In genomic region chr10:79707162-79707561, GRCm38 (mm10) we compare ENCODE assay signal across 10 mouse cellular contexts. TPM values are rescaled to one million over a fixed set of nuclear protein-coding genes. Genes with fewer than 3 reads are reported as not detected.
A peak's percentile ranks its signal among the peaks of the same experiment; 100 is the strongest.
DNase-seq lines count a peak whose midpoint lies in the region; ATAC-seq and TF ChIP-seq lines count a peak whose summit lies in the region.
"Had no signal": no experiment of that assay in that cellular context is flagged by ENCODE, and none has a peak within 500 bp of the region (broad histone marks: within the 10 kb centered on the region; RNA-seq: fewer than 3 reads in every experiment).

No protein-coding gene starts in this region.

- TF ChIP-seq CTCF in bone marrow, adult 2 months (IDR thresholded peaks at IDR 0.05; ENCODE audit: control insufficient read depth, insufficient read depth, low read length): no peak

- H3K36me3 ChIP-seq in heart, embryonic 11.5 days (ENCODE audit: control insufficient read depth, insufficient read depth, low read length): peaks cover 29% of the 10 kb centered on the region
- H3K36me3 ChIP-seq in forebrain, embryonic 12.5 days (replicated peaks): peaks cover 49% of the 10 kb centered on the region
- H3K36me3 ChIP-seq in liver, embryonic 16.5 days (ENCODE audit: control insufficient read depth, insufficient read depth): peaks cover 52% of the 10 kb centered on the region

- no peak for TF ChIP-seq POLR2A in bone marrow, adult 2 months (IDR thresholded peaks at IDR 0.05; ENCODE audit: borderline replicate concordance, control insufficient read depth, low read depth, low read length)

- H3K27ac ChIP-seq in heart, embryonic 11.5 days (ENCODE audit: low read depth, low read length): peak overlapping the region; percentile 7; the same call in 1 of the 2 replicates
- no peak overlapping the region; the same call in 1 of the 2 replicates for H3K27ac ChIP-seq in bone marrow, adult 2 months (ENCODE audit: control insufficient read depth, insufficient read depth, low read depth, low read length, poor library complexity)
- H3K27ac ChIP-seq in forebrain, embryonic 12.5 days: no peak overlapping the region
- peak overlapping the region; percentile 96 for H3K27ac ChIP-seq in liver, embryonic 16.5 days (ENCODE audit: low read length)

- peak overlapping the region; percentile 79 for H3K4me2 ChIP-seq in heart, embryonic 11.5 days
- H3K4me2 ChIP-seq in forebrain, embryonic 12.5 days: 0 out of 2 replicates have a peak overlapping the region, but pooled peaks have one; percentile 2
- H3K4me2 ChIP-seq in liver, embryonic 16.5 days (ENCODE audit: low read depth, low read length): peak overlapping the region; percentile 92

- DNase-seq in heart, adult 9 months (ENCODE audit: low spot score in 2 of 2): no peak
- DNase-seq in Muller cell, postnatal 12 days (ENCODE audit: inconsistent ontology term): no peak
- DNase-seq in adrenal gland, adult 2 months: no peak
- DNase-seq: kidney, adult 9 months had no signal

- 63% methylated on average over 1 of the region's 1 CpGs for WGBS in heart, embryonic 11.5 days (ENCODE audit: insufficient replicate concordance)
- 97% methylated on average over 1 of the region's 1 CpGs for WGBS in bone marrow, adult 2 months
- 79% methylated on average over 1 of the region's 1 CpGs for WGBS in forebrain, embryonic 12.5 days
- 65% methylated on average over 1 of the region's 1 CpGs for WGBS in liver, embryonic 16.5 days (ENCODE audit: insufficient replicate concordance)

- no peaks in the 10 kb centered on the region for H3K9me3 ChIP-seq in heart, embryonic 11.5 days (replicated peaks; ENCODE audit: control insufficient read depth, low read length)
- H3K9me3 ChIP-seq in forebrain, embryonic 12.5 days: no peaks in the 10 kb centered on the region
- H3K9me3 ChIP-seq in liver, embryonic 16.5 days (replicated peaks; ENCODE audit: control insufficient read depth, low read length): no peaks in the 10 kb centered on the region

- peak overlapping the region; percentile 91; the same call in 1 of the 2 replicates for H3K4me3 ChIP-seq in heart, embryonic 11.5 days (ENCODE audit: low read depth, low read length)
- H3K4me3 ChIP-seq in bone marrow, adult 2 months (replicated peaks; ENCODE audit: control insufficient read depth, low read depth, low read length): peak overlapping the region; percentile 63
- peak overlapping the region; percentile 10; the same call in 1 of the 2 replicates for H3K4me3 ChIP-seq in forebrain, embryonic 12.5 days (replicated peaks)
- peak overlapping the region; percentile 76 for H3K4me3 ChIP-seq in liver, embryonic 16.5 days (ENCODE audit: low read depth, low read length)

- H3K4me1 ChIP-seq in heart, embryonic 11.5 days (ENCODE audit: control insufficient read depth, insufficient read depth, low read length): peaks cover 54% of the 10 kb centered on the region
- peaks cover 2% of the 10 kb centered on the region; the same call in 1 of the 2 replicates for H3K4me1 ChIP-seq in bone marrow, adult 2 months (ENCODE audit: control insufficient read depth, insufficient read depth, low read length)
- H3K4me1 ChIP-seq in forebrain, embryonic 12.5 days: peaks cover 33% of the 10 kb centered on the region
- peaks cover 58% of the 10 kb centered on the region for H3K4me1 ChIP-seq in liver, embryonic 16.5 days (ENCODE audit: control insufficient read depth, low read depth, low read length)

- no peaks in the 10 kb centered on the region for H3K27me3 ChIP-seq in heart, embryonic 11.5 days (ENCODE audit: control insufficient read depth, insufficient read depth, low read length)
- H3K27me3 ChIP-seq in forebrain, embryonic 12.5 days: no peaks in the 10 kb centered on the region
- H3K27me3 ChIP-seq in liver, embryonic 16.5 days (ENCODE audit: control insufficient read depth, insufficient read depth, low read depth, low read length): no peaks in the 10 kb centered on the region

- ATAC-seq in heart, embryonic 11.5 days (replicated peaks; ENCODE audit: insufficient number of reproducible peaks, low FRiP score, low TSS enrichment): no peak
- ATAC-seq in forebrain, embryonic 12.5 days (ENCODE audit: low FRiP score): no peak
- ATAC-seq in liver, embryonic 16.5 days (ENCODE audit: low read depth): no peak
- ATAC-seq in erythroid progenitor cell, adult 5-6 weeks (replicated peaks; ENCODE audit: low FRiP score, poor library complexity, severe bottlenecking): no peak

- no peak overlapping the region for H3K9ac ChIP-seq in heart, embryonic 11.5 days (ENCODE audit: low read depth, low read length)
- 0 out of 2 replicates have a peak overlapping the region, but pooled peaks have one; percentile 86 for H3K9ac ChIP-seq in forebrain, embryonic 12.5 days
- H3K9ac ChIP-seq in liver, embryonic 16.5 days (ENCODE audit: low read depth, low read length): peak overlapping the region; percentile 89

RNA-seq across cellular contexts. Expression of gene Bsg, which starts 2.9 kb away (rescaled TPM):
- 1,233 and 1,252 TPM in 2 replicates for polyA plus RNA-seq in heart, embryonic 11.5 days (2014; fragmentation: Nextera tagmentation; extraction: Ambion mirVana)
- polyA plus RNA-seq in bone marrow, adult 2 months (2011; ENCODE audit: insufficient read depth, insufficient read length, low replicate concordance, missing spikeins): 465 and 588 TPM in 2 replicates
- polyA plus RNA-seq in forebrain, embryonic 12.5 days (2016; fragmentation: Nextera tagmentation; extraction: Ambion mirVana): 474 and 500 TPM in 2 replicates
- 924 and 947 TPM in 2 replicates for polyA plus RNA-seq in liver, embryonic 16.5 days (2015; fragmentation: Nextera tagmentation; extraction: Ambion mirVana)
- total RNA-seq in erythroid progenitor cell, adult 5-6 weeks (2015; ENCODE audit: low replicate concordance): 1,896 and 2,324 TPM in 2 replicates
- 1,328 and 1,345 TPM in 2 replicates for total RNA-seq in erythroid progenitor cell, adult 5-6 weeks (2017; ENCODE audit: low replicate concordance)
- 100 to 1,000 TPM; 588 to 674 TPM for total RNA-seq in adrenal gland, adult 2 months (2021)
- polyA plus RNA-seq in adrenal gland, adult 2 months (2012; rRNA removed): 314 and 321 TPM in 2 replicates

RNA-seq across cellular contexts. Expression of gene Hcn2, which starts 9.3 kb away (rescaled TPM):
- polyA plus RNA-seq in heart, embryonic 11.5 days (2014; fragmentation: Nextera tagmentation; extraction: Ambion mirVana): 0.13 and 0.14 TPM in 2 replicates
- polyA plus RNA-seq in bone marrow, adult 2 months (2011; ENCODE audit: insufficient read depth, insufficient read length, low replicate concordance, missing spikeins): 0.31 TPM in 1 of 2 replicates, not detected in the other
- polyA plus RNA-seq in forebrain, embryonic 12.5 days (2016; fragmentation: Nextera tagmentation; extraction: Ambion mirVana): 0.11 and 0.18 TPM in 2 replicates
- polyA plus RNA-seq in liver, embryonic 16.5 days (2015; fragmentation: Nextera tagmentation; extraction: Ambion mirVana): not detected in 2 replicates
- not detected in 2 replicates for total RNA-seq in erythroid progenitor cell, adult 5-6 weeks (2015; ENCODE audit: low replicate concordance)
- total RNA-seq in erythroid progenitor cell, adult 5-6 weeks (2017; ENCODE audit: low replicate concordance): not detected in 2 replicates
- total RNA-seq in adrenal gland, adult 2 months (2021): 1 to 10 TPM; 5.9 to 6.0 TPM
- polyA plus RNA-seq in adrenal gland, adult 2 months (2012; rRNA removed): 20.2 and 27.8 TPM in 2 replicates
- total RNA-seq: neutrophil, adult 5-6 weeks had no signal

RNA-seq across cellular contexts. Expression of gene Gzmm, which starts 18.3 kb away (rescaled TPM):
- 0.40 and 1.0 TPM in 2 replicates for polyA plus RNA-seq in heart, embryonic 11.5 days (2014; fragmentation: Nextera tagmentation; extraction: Ambion mirVana)
- not detected in 2 replicates for polyA plus RNA-seq in bone marrow, adult 2 months (2011; ENCODE audit: insufficient read depth, insufficient read length, low replicate concordance, missing spikeins)
- 1.1 and 1.6 TPM in 2 replicates for polyA plus RNA-seq in forebrain, embryonic 12.5 days (2016; fragmentation: Nextera tagmentation; extraction: Ambion mirVana)
- 0.15 and 0.22 TPM in 2 replicates for polyA plus RNA-seq in liver, embryonic 16.5 days (2015; fragmentation: Nextera tagmentation; extraction: Ambion mirVana)
- not detected in 2 replicates for total RNA-seq in erythroid progenitor cell, adult 5-6 weeks (2015; ENCODE audit: low replicate concordance)
- not detected in 2 replicates for total RNA-seq in erythroid progenitor cell, adult 5-6 weeks (2017; ENCODE audit: low replicate concordance)
- 1 to 10 TPM; 1.0 to 2.2 TPM for total RNA-seq in adrenal gland, adult 2 months (2021)
- 0.52 and 0.55 TPM in 2 replicates for polyA plus RNA-seq in adrenal gland, adult 2 months (2012; rRNA removed)

RNA-seq across cellular contexts. Expression of gene Cdc34, which starts 25.2 kb away (rescaled TPM):
- polyA plus RNA-seq in heart, embryonic 11.5 days (2014; fragmentation: Nextera tagmentation; extraction: Ambion mirVana): 159 and 164 TPM in 2 replicates
- 82.1 and 98.6 TPM in 2 replicates for polyA plus RNA-seq in bone marrow, adult 2 months (2011; ENCODE audit: insufficient read depth, insufficient read length, low replicate concordance, missing spikeins)
- 129 and 141 TPM in 2 replicates for polyA plus RNA-seq in forebrain, embryonic 12.5 days (2016; fragmentation: Nextera tagmentation; extraction: Ambion mirVana)
- 80.5 and 81.5 TPM in 2 replicates for polyA plus RNA-seq in liver, embryonic 16.5 days (2015; fragmentation: Nextera tagmentation; extraction: Ambion mirVana)
- 42.2 and 66.7 TPM in 2 replicates for total RNA-seq in erythroid progenitor cell, adult 5-6 weeks (2015; ENCODE audit: low replicate concordance)
- total RNA-seq in erythroid progenitor cell, adult 5-6 weeks (2017; ENCODE audit: low replicate concordance): 82.7 and 87.2 TPM in 2 replicates
- 100 to 1,000 TPM in 1 of 2 experiments, 10 to 100 TPM in 1; 87.7 to 122 TPM for total RNA-seq in adrenal gland, adult 2 months (2021)
- polyA plus RNA-seq in adrenal gland, adult 2 months (2012; rRNA removed): 174 and 205 TPM in 2 replicates

RNA-seq across cellular contexts. Expression of gene Tpgs1, which starts 38.0 kb away (rescaled TPM):
- polyA plus RNA-seq in heart, embryonic 11.5 days (2014; fragmentation: Nextera tagmentation; extraction: Ambion mirVana): 47.4 and 48.6 TPM in 2 replicates
- 4.9 and 12.2 TPM in 2 replicates for polyA plus RNA-seq in bone marrow, adult 2 months (2011; ENCODE audit: insufficient read depth, insufficient read length, low replicate concordance, missing spikeins)
- polyA plus RNA-seq in forebrain, embryonic 12.5 days (2016; fragmentation: Nextera tagmentation; extraction: Ambion mirVana): 61.0 and 62.5 TPM in 2 replicates
- 19.3 and 19.4 TPM in 2 replicates for polyA plus RNA-seq in liver, embryonic 16.5 days (2015; fragmentation: Nextera tagmentation; extraction: Ambion mirVana)
- 12.2 and 15.9 TPM in 2 replicates for total RNA-seq in erythroid progenitor cell, adult 5-6 weeks (2015; ENCODE audit: low replicate concordance)
- total RNA-seq in erythroid progenitor cell, adult 5-6 weeks (2017; ENCODE audit: low replicate concordance): 1.9 and 8.3 TPM in 2 replicates
- total RNA-seq in adrenal gland, adult 2 months (2021): 10 to 100 TPM; 29.5 to 40.7 TPM
- polyA plus RNA-seq in adrenal gland, adult 2 months (2012; rRNA removed): 147 and 149 TPM in 2 replicates

Comparison
In these comparisons a context has a peak if more than half of its experiments do, and no peak if none do; other contexts are left out.
1. H3K27ac ChIP-seq: peak in heart, embryonic 11.5 days (single experiment) and liver, embryonic 16.5 days (single experiment); none in bone marrow, adult 2 months (single experiment) and forebrain, embryonic 12.5 days (single experiment).
2. H3K4me2 ChIP-seq: peak in every context shown above with its lines; median percentile 92 in liver, embryonic 16.5 days; 79 in heart, embryonic 11.5 days; 2 in forebrain, embryonic 12.5 days.
3. H3K4me3 ChIP-seq: peak in every context shown above with its lines; median percentile 91 in heart, embryonic 11.5 days; 76 in liver, embryonic 16.5 days; 63 in bone marrow, adult 2 months; 10 in forebrain, embryonic 12.5 days.
4. RNA of gene Hcn2, which starts 9.3 kb away (polyA plus RNA-seq): 20.2 to 27.8 TPM in adrenal gland, adult 2 months; 0.13 to 0.14 TPM in heart, embryonic 11.5 days, 0.11 to 0.18 TPM in forebrain, embryonic 12.5 days, not detected in liver, embryonic 16.5 days and 0.31 TPM in bone marrow, adult 2 months; every median in the first group is over 10 times any median in the second.